Mouse (Mus musculus) MEL (cell line): Measurements from ENCODE around the gene Mepe. TPM values are rescaled to one million over a fixed set of nuclear protein-coding genes. Genes with fewer than 3 reads are reported as not detected.

Experiments
- DNase-seq: peaks from one replicate; pipeline ENCODE4 v3.0.0; 2011; ENCODE audit warnings: low read depth, low spot score
- H3K27ac ChIP-seq: 2 replicates; pipeline ENCODE4 v1.5.1; 2012; ENCODE audit warnings: low read depth, mild to moderate bottlenecking, control low read depth, low read length, moderate library complexity; ENCODE audit not compliant: control insufficient read depth
- H3K27me3 ChIP-seq, 2 experiments: fragments of 150-350 bp in 1 of 2; sonication (generic) in 1 of 2; 2 replicates each; pipeline ENCODE4 v1.6.1; 2012; ENCODE audit warnings: low read length in 2 of 2, mild to moderate bottlenecking in 2 of 2, improper control_type of control experiment in 1 of 2, moderate library complexity in 1 of 2; ENCODE audit not compliant: insufficient read depth in 2 of 2, control insufficient read depth in 1 of 2
- H3K36me3 ChIP-seq, 2 experiments: 2 replicates each; pipeline ENCODE4 v1.6.1; 2012 to 2014; ENCODE audit warnings: low read length in 2 of 2, improper control_type of control experiment in 1 of 2, inconsistent platforms in 1 of 2, mild to moderate bottlenecking in 1 of 2; ENCODE audit not compliant: insufficient read depth in 2 of 2, control insufficient read depth in 1 of 2
- H3K4me1 ChIP-seq, 2 experiments: fragments of 150-350 bp in 1 of 2; sonication (generic) in 1 of 2; 2 replicates each; pipeline ENCODE4 v1.6.1; 2012; ENCODE audit warnings: low read length in 2 of 2, improper control_type of control experiment in 1 of 2, mild to moderate bottlenecking in 1 of 2; ENCODE audit not compliant: insufficient read depth in 2 of 2, control insufficient read depth in 1 of 2
- H3K4me3 ChIP-seq, 2 experiments: fragments of 150-350 bp in 1 of 2; sonication (generic) in 1 of 2; 2 replicates each; pipeline ENCODE4 v1.5.1; 2012; ENCODE audit warnings: low read depth in 2 of 2, low read length in 2 of 2, mild to moderate bottlenecking in 2 of 2, moderate library complexity in 2 of 2, control low read depth in 1 of 2, improper control_type of control experiment in 1 of 2; ENCODE audit not compliant: control insufficient read depth in 1 of 2, insufficient read depth in 1 of 2
- H3K79me2 ChIP-seq: 2 replicates; pipeline ENCODE4 v1.6.1; 2012; ENCODE audit warnings: mild to moderate bottlenecking, low read length, moderate library complexity; ENCODE audit not compliant: control insufficient read depth, poor library complexity, insufficient read depth
- H3K9ac ChIP-seq: 2 replicates; pipeline ENCODE4 v1.6.1; 2012; ENCODE audit warnings: low read depth, mild to moderate bottlenecking, control low read depth, low read length, moderate library complexity; ENCODE audit not compliant: control insufficient read depth, poor library complexity, severe bottlenecking
- H3K9me3 ChIP-seq: fragments of 150-350 bp; sonication (generic); replicated peaks from 2 replicates; pipeline ENCODE4 v1.6.1; 2012; ENCODE audit warnings: mild to moderate bottlenecking, low read length, improper control_type of control experiment, moderate library complexity; ENCODE audit not compliant: insufficient read depth
- BHLHE40 ChIP-seq: IDR thresholded peaks from 2 replicates; pipeline ENCODE4 v1.6.1; 2012; ENCODE audit warnings: low read depth, mild to moderate bottlenecking, inconsistent platforms, low read length, improper control_type of control experiment, borderline replicate concordance
- CHD2 ChIP-seq: IDR thresholded peaks from 2 replicates; pipeline ENCODE4 v1.6.1; 2011; ENCODE audit warnings: low read length, improper control_type of control experiment
- CTCF ChIP-seq, 3 experiments: IDR thresholded peaks in 2 of 3; conservative IDR thresholded peaks in 1 of 3; 2 replicates each; pipeline ENCODE4 v1.5.1; 2011 to 2012; ENCODE audit warnings: low read length in 3 of 3, low read depth in 2 of 3, mild to moderate bottlenecking in 2 of 3, improper control_type of control experiment in 1 of 3, inconsistent platforms in 1 of 3, mixed read lengths in 1 of 3, moderate library complexity in 1 of 3; ENCODE audit not compliant: control insufficient read depth in 1 of 3, insufficient read depth in 1 of 3, poor library complexity in 1 of 3, severe bottlenecking in 1 of 3
- ELF1 ChIP-seq: IDR thresholded peaks from 2 replicates; pipeline ENCODE4 v1.6.1; 2014; ENCODE audit warnings: low read depth, mild to moderate bottlenecking, inconsistent platforms, low read length, improper control_type of control experiment, moderate library complexity
- GATA1 ChIP-seq: IDR thresholded peaks from 2 replicates; pipeline ENCODE4 v1.6.1; 2011; ENCODE audit warnings: low read depth, low read length, improper control_type of control experiment
- KAT2A ChIP-seq: conservative IDR thresholded peaks from 2 replicates; pipeline ENCODE4 v1.6.1; 2012; ENCODE audit warnings: low read depth, low read length, improper control_type of control experiment, inconsistent platforms
- MAFK ChIP-seq: IDR thresholded peaks from 2 replicates; pipeline ENCODE4 v1.6.1; 2011; ENCODE audit warnings: low read depth, mild to moderate bottlenecking, low read length, improper control_type of control experiment, borderline replicate concordance
- MAX ChIP-seq: IDR thresholded peaks from 2 replicates; pipeline ENCODE4 v1.6.1; 2011; ENCODE audit warnings: low read length, improper control_type of control experiment
- MYB ChIP-seq: IDR thresholded peaks from 2 replicates; pipeline ENCODE4 v1.6.1; 2011; ENCODE audit warnings: mild to moderate bottlenecking, low read depth, low read length, improper control_type of control experiment
- NELFE ChIP-seq: IDR thresholded peaks from 2 replicates; pipeline ENCODE4 v1.6.1; 2011; ENCODE audit warnings: low read depth, low read length, improper control_type of control experiment
- NRF1 ChIP-seq: IDR thresholded peaks from 2 replicates; pipeline ENCODE4 v1.6.1; 2014; ENCODE audit warnings: low read depth, mild to moderate bottlenecking, inconsistent platforms, low read length, improper control_type of control experiment, moderate library complexity; ENCODE audit not compliant: poor library complexity, insufficient read depth, severe bottlenecking
- RAD21 ChIP-seq: IDR thresholded peaks from 2 replicates; pipeline ENCODE4 v1.6.1; 2011; ENCODE audit warnings: mild to moderate bottlenecking, low read depth, low read length, improper control_type of control experiment
- RCOR1 ChIP-seq: IDR thresholded peaks from 2 replicates; pipeline ENCODE4 v1.6.1; 2012; ENCODE audit warnings: low read depth, mild to moderate bottlenecking, inconsistent platforms, low read length, improper control_type of control experiment
- SMC3 ChIP-seq: IDR thresholded peaks from 2 replicates; pipeline ENCODE4 v1.6.1; 2011; ENCODE audit warnings: low read depth, low read length, improper control_type of control experiment
- TAL1 ChIP-seq: IDR thresholded peaks from 2 replicates; pipeline ENCODE4 v1.6.1; 2012; ENCODE audit warnings: mild to moderate bottlenecking, inconsistent platforms, low read length, moderate library complexity, mixed read lengths
- TBP ChIP-seq: IDR thresholded peaks from 2 replicates; pipeline ENCODE4 v1.8.0; 2011; ENCODE audit warnings: low read depth, low read length, improper control_type of control experiment
- USF1 ChIP-seq: IDR thresholded peaks from 2 replicates; pipeline ENCODE4 v1.6.1; 2014; ENCODE audit warnings: low read depth, mild to moderate bottlenecking, inconsistent platforms, low read length, improper control_type of control experiment, moderate library complexity
- ZC3H11A ChIP-seq: IDR thresholded peaks from 2 replicates; pipeline ENCODE4 v1.6.1; 2012; ENCODE audit warnings: low read depth, mild to moderate bottlenecking, inconsistent platforms, low read length, improper control_type of control experiment
- ZNF384 ChIP-seq: IDR thresholded peaks from 2 replicates; pipeline ENCODE4 v1.6.1; 2012; ENCODE audit warnings: low read depth, mild to moderate bottlenecking, inconsistent platforms, low read length, improper control_type of control experiment
- polyA plus RNA-seq, 2 experiments: library from polyadenylated mRNA; stranded (reverse) in 1 of 2; unstranded in 1 of 2; fragments of >175 nt in 1 of 2; fragments of >200 nt in 1 of 2; gene quantifications; 2 replicates each; pipeline versions ENCODE4 v1.2.1 to v1.2.4; 2012; ENCODE audit warnings: low replicate concordance in 2 of 2, low read depth in 1 of 2; ENCODE audit not compliant: insufficient read length in 2 of 2, insufficient read depth in 1 of 2, missing spikeins in 1 of 2
- total RNA-seq: library from RNA; depleted of rRNA; stranded (reverse); fragments of 300-350 nt; gene quantifications from 2 replicates; pipeline ENCODE4 v1.2.3, GENCODE M21; 2012

Gene Mepe
- total and polyA plus RNA-seq, 3 experiments = not detected

DNA sequence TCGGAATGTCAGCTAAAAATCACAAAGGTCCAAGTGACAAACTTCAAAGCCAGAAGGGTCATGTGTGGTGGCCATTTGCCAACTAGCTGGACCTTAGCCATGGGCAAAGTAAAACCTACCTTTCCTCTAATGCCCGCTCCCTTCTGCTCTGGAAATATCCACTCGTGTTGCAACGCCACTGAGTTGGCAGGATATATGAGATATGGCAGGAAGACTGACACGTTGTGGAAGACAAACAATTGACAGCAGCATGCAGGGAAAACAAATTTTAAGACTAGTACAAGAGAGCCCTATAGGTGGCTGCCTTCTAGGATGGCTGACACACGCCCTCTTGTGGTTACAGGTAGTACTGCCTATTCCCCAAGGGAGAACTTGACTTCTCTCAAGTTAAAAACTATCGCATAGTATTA is 8.1 kb downstream of the Mepe start:
- no peak overlapping the region for H3K27ac ChIP-seq
- H3K36me3 ChIP-seq = no peaks in the 10 kb centered on the region
- H3K9me3 ChIP-seq = no peaks in the 10 kb centered on the region
- no peak overlapping the region for H3K4me3 ChIP-seq
- peak; percentile 70 for DNase-seq
- H3K9ac ChIP-seq = no peak overlapping the region
- H3K79me2 ChIP-seq = no peaks in the 10 kb centered on the region
- no peak for TF ChIP-seq MYB
- peak; percentile 64 for TF ChIP-seq RAD21
- peak; percentile 48 to 64 (median 61) for TF ChIP-seq CTCF (IDR thresholded peaks at IDR 0.05 in 2 of 3, conservative IDR thresholded peaks at IDR 0.05 in 1 of 3; ENCODE audit: control insufficient read depth in 1 of 3, insufficient read depth in 1 of 3, low read depth in 2 of 3, low read length in 3 of 3, poor library complexity in 1 of 3, severe bottlenecking in 1 of 3)
- TF ChIP-seq MAFK = no peak
- TF ChIP-seq TBP = no peak
- TF ChIP-seq ZC3H11A = peak; percentile 60
- TF ChIP-seq SMC3 = peak; percentile 66
- no peak for TF ChIP-seq NRF1
- H3K4me1 ChIP-seq = no peaks in the 10 kb centered on the region
- no peaks in the 10 kb centered on the region for H3K27me3 ChIP-seq

DNA sequence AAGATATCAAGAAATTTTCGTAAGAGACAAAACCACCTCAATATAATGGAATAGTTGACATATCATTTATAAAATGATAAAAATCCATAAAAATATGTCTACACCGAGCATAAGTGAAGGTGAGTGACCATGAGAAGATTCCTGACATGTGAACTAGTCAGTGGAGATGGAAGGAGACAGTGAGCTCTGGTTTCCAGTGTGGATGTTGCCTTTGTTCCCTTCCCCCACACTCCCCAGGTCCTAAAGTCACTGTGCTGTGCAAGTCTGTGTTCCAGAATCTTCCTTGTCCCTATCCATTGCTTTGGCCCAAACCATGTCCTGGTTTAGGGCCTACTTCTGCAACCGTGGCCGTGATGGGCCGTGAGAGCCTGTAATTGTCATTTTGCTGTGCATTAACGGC is 8.5 kb downstream of the Mepe start:
- Histone ChIP-seq H3K79me2 (no peaks in the 10 kb centered on the region), H3K9me3 (no peaks in the 10 kb centered on the region), H3K27me3 (no peaks in the 10 kb centered on the region), H3K4me3 (no peak overlapping the region), H3K4me1 (no peaks in the 10 kb centered on the region), H3K36me3 (no peaks in the 10 kb centered on the region), H3K9ac (no peak overlapping the region), H3K27ac (no peak overlapping the region)
- DNase-seq = no peak
- TF ChIP-seq BHLHE40 = no peak
- no peak for TF ChIP-seq NELFE
- no peak for TF ChIP-seq CHD2
- TF ChIP-seq GATA1 = no peak
- TF ChIP-seq ZNF384 = no peak
- no peak for TF ChIP-seq TAL1
- TF ChIP-seq USF1 = no peak
- TF ChIP-seq KAT2A = no peak
- TF ChIP-seq RCOR1 = no peak
- no peak for TF ChIP-seq MAFK
- TF ChIP-seq MAX = no peak

DNA sequence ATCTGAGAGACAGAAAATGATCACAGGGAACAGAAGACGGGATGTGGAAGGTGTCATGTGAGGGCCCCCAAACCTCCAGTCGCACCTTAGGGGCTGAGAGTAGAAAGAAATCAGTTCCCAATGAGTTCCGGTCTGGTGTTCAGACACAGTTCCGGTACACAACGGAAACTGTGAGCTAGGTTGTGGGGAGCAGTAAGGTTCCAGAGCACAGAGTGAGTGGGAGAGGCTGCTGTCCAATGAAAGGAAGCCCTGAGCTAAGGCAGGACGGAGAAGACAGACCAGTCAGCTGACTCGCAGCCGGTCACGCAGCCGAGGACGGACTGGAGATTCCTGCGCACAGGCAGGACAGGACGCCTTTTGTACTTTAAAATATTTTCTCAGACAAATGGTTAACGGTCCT is 9.4 kb downstream of the Mepe start:
- Histone ChIP-seq H3K27ac (no peak overlapping the region), H3K4me1 (no peaks in the 10 kb centered on the region), H3K9ac (no peak overlapping the region), H3K27me3 (no peaks in the 10 kb centered on the region), H3K4me3 (no peak overlapping the region), H3K9me3 (no peaks in the 10 kb centered on the region)
- TF ChIP-seq ELF1 = no peak
- no peak for TF ChIP-seq NELFE
- TF ChIP-seq, all 39 proteins: peak for 0
- Histone ChIP-seq H3K79me2 (no peaks in the 10 kb centered on the region), H3K36me3 (no peaks in the 10 kb centered on the region)
- no peak for DNase-seq
